Mouse (Mus musculus) kidney, adult 2 months (tissue): Measurements from ENCODE around the gene Atg4c.

ENCODE experiments used
- CTCF ChIP-seq: fragments of 200-500 bp; conservative IDR thresholded peaks from 2 replicates; pipeline ENCODE4 v1.5.1; 2011; ENCODE audit warnings: low read depth, mild to moderate bottlenecking, control low read depth, low read length, moderate library complexity, mixed read lengths; ENCODE audit not compliant: insufficient read depth, insufficient read length
- POLR2A ChIP-seq: fragments of 200-500 bp; IDR thresholded peaks from one replicate; pipeline ENCODE4 v1.6.1; 2011; ENCODE audit warnings: low read depth, low read length, control low read depth

GRCm38 (mm10) chr4:99304793-99305192 lies 111.1 kb downstream of the Atg4c start:
- TF ChIP-seq POLR2A (no peak), CTCF (no peak)
